Mouse (Mus musculus) liver, postnatal 0 days (tissue): ENCODE measurements around the gene Pold1.

Experiments used
- CTCF ChIP-seq: sonication (generic); IDR thresholded peaks from 2 replicates; pipeline ENCODE4 v1.5.1; 2016; ENCODE audit warnings: antibody characterized with exemption, low read depth
- EP300 ChIP-seq: IDR thresholded peaks from 2 replicates; pipeline ENCODE4 v1.6.1; 2016; ENCODE audit warnings: antibody characterized with exemption, low read depth, mild to moderate bottlenecking

- TF ChIP-seq CTCF (no peak), EP300 (no peak)
Measured at GRCm38 (mm10) chr7:44487936-44488335, 60.7 kb downstream of the Pold1 start.
